Mouse (Mus musculus): Measurements from ENCODE around the gene Rnasel.
A peak's percentile ranks its signal among the peaks of the same experiment; 100 is the strongest.

Gene Rnasel

GRCm38 (mm10) chr1:153749211-153749801 is at the start of gene Rnasel:
Gene Rnasel (plus strand): TSS chr1:153749426.
- DNase-seq = peak; percentile 81

- DNase-seq = no peak
Measured at GRCm38 (mm10) chr1:153700448-153701063, 48.7 kb upstream of the Rnasel start.

- no peak for DNase-seq
Measured at GRCm38 (mm10) chr1:153701461-153701860, 47.8 kb upstream of the Rnasel start.

DNA sequence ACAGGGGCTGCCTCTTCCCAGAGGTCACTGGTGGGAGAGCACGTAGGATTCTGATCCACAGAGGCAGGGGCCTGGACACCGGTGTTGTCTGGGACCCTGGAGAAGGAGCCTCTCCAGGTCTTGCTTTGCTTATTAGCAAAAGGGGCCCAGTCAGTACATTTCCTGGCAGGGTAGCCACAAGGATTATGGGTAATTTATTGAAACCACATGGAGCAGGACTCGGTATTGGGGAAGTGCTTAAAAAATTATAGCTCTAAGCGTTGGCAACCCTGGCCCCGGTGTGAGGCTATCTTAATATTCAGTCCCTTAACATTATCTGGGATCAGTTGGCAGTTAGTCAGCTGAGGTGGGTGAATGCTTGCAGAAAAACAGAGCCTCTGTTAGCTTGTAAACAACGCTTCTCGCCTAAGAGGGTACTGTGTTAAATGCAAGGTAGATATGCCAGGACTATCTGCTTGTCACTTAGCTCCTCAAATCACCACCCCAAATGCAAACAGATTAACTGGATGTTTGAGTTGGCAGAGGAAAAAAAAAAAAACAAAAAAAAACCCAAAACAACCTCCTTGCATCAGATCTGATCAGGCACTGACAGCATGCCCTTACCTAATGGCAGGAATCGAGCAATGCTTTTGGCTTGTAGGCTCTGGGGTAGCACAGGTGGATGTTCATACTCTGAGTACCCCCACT is 46.9 kb upstream of the Rnasel start:
- no peak for DNase-seq

DNA sequence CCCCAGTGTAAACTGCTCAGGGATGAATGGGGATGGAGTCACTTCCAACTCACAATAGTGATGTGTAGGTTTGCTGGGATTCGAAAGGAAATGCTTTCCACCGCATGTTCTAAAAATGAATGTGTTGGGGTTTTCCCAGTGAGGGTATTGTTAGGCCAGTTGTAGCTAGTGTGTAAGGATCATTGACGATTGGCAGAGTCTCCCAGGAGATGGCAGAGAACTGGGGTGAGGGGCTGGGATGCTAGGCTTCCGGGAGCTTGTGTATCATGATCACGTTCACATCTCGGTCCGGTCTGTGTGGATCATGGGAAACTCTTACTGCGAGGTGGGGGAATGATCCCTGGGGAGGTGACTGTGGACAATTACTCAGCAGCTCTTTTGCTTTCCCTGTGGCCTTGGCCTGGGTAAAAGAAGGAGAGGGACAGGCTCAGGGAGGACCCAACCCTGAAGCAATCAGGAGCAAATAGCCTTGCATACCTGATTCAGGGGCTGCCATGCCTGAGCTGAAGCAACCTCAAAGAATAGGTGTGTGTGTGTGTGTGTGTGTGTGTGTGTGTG is 46.3 kb upstream of the Rnasel start:
- DNase-seq = no peak

DNA sequence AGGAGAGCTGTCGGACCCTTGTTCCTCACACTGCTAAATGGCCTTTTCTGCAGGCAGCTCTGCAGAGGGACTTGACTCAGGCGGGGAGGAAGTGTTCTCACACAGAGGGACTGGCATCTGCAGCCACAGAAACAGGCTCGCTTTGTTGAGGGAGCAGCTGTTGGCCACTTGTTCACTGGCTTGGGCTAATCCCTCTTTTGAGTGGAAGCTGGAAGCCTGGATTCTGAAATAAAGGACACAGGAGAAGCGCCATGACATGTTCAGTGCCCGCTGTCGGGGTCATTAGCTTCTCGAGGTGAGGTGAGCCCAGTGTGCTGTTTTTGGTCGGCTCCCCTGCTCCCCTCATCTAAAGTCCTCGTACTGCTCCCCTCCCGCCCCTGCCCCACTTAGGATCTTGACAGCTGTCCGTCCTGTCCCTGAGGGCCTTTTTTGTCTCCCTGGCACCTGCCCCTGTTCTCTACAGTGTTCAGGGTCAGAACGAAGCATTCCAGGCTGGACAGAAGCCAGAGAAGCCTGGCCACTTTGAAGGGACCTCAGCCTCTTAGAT is 45.7 kb upstream of the Rnasel start:
- no peak for DNase-seq

- DNase-seq = no peak
Measured at GRCm38 (mm10) chr1:153704174-153704573, 45.1 kb upstream of the Rnasel start.

GRCm38 (mm10) chr1:153704996-153705395 is 44.2 kb upstream of the Rnasel start:
- DNase-seq = no peak

- DNase-seq = no peak
Measured at GRCm38 (mm10) chr1:153708626-153709025, 40.6 kb upstream of the Rnasel start.

GRCm38 (mm10) chr1:153709451-153709850 is 39.8 kb upstream of the Rnasel start:
- DNase-seq = no peak

DNA sequence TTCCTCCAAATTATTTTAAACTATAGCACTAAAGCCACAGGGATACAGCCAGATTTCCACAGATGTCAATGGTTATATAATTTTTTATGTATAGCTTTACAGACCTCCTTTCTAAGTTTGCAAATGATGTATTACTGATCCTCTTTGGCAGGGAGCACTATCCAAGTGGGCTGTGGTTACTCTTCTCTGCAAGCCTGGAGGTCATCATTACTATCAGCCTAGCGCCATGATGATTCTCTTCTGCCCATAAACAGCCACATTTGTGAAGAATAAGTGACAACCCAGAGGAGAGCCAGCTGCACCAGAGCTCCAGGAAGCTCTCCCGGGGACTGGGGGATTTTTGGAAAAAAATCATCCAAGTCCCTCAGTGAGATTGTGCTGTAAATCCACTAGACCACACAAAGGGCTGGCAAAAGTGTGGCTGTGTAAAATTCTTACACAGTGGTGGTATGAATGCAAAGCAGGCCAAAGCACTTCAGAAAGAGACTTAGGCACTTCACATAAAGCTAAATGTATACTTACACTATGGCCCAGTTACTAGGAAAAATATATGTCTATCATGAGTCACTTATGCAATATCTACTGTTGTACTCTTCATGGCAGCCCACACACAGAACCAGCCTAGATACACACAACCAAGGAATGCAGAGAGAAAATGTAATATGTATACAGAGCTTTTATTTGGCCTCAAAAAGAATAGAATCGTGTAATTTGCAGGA is 37.5 kb upstream of the Rnasel start:
- DNase-seq = no peak

- no peak for DNase-seq
Measured at GRCm38 (mm10) chr1:153712633-153713032, 36.6 kb upstream of the Rnasel start.

- no peak for DNase-seq
Measured at GRCm38 (mm10) chr1:153717990-153718389, 31.2 kb upstream of the Rnasel start.

- no peak for DNase-seq
Measured at GRCm38 (mm10) chr1:153720935-153721334, 28.3 kb upstream of the Rnasel start.

- DNase-seq = no peak
Measured at GRCm38 (mm10) chr1:153721565-153722310, 27.5 kb upstream of the Rnasel start.

DNA sequence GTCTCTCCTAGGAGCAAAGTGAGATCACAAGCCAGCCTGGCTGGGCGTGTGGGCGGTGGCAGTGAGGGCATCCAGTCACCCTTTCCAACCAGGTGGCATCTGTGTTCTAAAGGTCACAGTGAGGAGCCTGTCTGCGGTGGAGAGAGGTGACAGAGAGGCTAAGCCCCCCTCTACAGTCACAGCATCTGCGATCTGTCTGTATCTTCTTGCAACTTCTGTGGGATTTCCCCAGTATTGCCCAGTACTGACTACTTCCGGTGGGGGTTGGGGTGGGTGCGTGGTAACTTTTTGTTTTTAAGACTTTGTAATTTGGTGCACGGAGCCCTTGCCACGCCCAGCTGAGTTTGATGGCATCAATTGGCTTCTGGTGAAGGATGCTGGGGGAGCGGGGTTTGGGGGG is 25.8 kb upstream of the Rnasel start:
- DNase-seq = no peak

GRCm38 (mm10) chr1:153726636-153727035 is 22.6 kb upstream of the Rnasel start:
- no peak for DNase-seq

DNA sequence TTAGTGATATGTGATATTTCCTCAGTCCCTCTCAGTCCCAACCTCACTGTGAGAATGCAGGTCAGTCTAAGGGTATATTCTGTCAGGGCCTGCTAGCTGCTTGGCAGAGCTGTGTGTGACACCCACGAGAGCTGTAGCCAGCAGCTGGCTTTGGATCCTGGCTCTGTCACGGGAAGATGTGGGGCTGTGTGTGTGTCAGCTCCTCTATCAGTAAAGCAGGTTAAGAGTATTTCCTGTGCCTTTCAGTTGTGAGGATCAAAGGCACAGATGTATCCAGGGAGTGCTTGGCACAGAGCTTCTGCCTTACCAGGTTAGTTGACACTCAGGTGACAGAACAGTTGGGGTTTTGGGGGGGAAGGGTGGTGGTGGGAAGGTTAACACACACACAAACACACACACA is 19.4 kb upstream of the Rnasel start:
- DNase-seq = no peak

GRCm38 (mm10) chr1:153730671-153731070 is 18.6 kb upstream of the Rnasel start:
- DNase-seq = no peak

DNA sequence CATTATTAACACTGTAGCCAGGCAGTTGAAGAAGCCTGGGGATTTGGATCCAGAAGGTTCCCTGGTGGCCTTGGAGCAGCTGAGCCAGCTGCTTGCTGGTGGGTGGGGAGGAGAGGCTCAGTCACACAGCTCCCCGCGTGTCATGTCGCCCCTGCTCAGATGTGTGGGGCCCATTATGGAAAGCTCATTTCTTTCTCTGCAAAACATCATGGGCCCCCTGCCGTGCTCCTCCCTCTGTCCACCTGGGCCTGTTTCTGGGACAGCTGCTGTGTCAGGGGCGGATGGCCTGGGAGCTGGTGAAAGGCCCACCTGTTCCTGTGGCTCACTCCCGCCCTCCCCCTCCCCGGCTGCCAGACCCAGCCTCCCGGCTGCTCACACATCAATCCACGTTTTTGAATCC is 16.0 kb upstream of the Rnasel start:
- no peak for DNase-seq

DNA sequence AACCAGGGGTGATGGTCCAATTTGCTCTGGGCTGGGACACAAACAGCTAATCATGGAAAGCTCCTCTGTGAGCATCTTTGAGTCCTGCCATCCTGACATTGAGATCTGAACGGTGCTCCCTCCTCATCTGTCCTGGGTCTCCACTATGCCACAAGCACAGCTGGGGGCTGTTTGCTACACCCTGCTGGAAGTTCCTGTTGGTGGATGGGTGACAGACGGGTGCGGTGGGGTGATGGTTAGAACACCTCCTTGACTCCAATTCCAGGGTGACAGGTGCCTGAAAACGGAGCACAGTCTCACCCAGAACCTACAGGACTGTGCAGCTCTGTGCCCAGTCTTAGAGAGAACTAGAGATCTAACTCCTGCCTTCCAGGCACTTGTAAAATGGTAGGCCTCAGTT is 14.4 kb upstream of the Rnasel start:
- DNase-seq = no peak

GRCm38 (mm10) chr1:153736096-153736495 is 13.1 kb upstream of the Rnasel start:
- no peak for DNase-seq

Measured in liver (tissue).